Mouse (Mus musculus) embryonic facial prominence, embryonic 10.5 days (tissue): ENCODE data around the gene Ankrd31. TPM values are rescaled to one million over a fixed set of nuclear protein-coding genes. Genes with fewer than 3 reads are reported as not detected.

Source experiments
- polyA plus RNA-seq: library from polyadenylated mRNA; unstranded; fragments of >200 nt; fragmentation: Nextera tagmentation; extraction: Ambion mirVana; gene quantifications from 2 replicates; pipeline ENCODE4 v1.2.1, GENCODE M21; 2016

Gene Ankrd31
- polyA plus RNA-seq, 1 experiment from 2014 or later = not detected

Other genes with a start within 250 kb of the Ankrd31 start
- gene Polk, start 205.7 kb upstream of the Ankrd31 start, polyA plus RNA-seq = 9.5 and 9.9 TPM in 2 replicates
- 6.8 and 7.3 TPM in 2 replicates for gene Col4a3bp, start 205.7 kb upstream of the Ankrd31 start, polyA plus RNA-seq
- gene Hmgcr, start 77.3 kb upstream of the Ankrd31 start, polyA plus RNA-seq = 131 and 141 TPM in 2 replicates
- 0.20 and 0.28 TPM in 2 replicates for gene Gcnt4, start 176.4 kb downstream of the Ankrd31 start, polyA plus RNA-seq